Mouse (Mus musculus) cerebellum, adult (tissue): ENCODE measurements around the gene Irs2.

Experiments
- ATAC-seq: cut with Nextera tagmentation; 2 replicates; pipeline ENCODE4 v1.9.2; 2017; ENCODE audit warnings: mild to moderate bottlenecking, moderate library complexity, mixed read lengths; ENCODE audit not compliant: insufficient number of reproducible peaks, low FRiP score, low TSS enrichment

The Irs2 gene

GRCm38 (mm10) chr8:11008379-11008775, at the start of gene Irs2:
Gene Irs2 (minus strand): TSS chr8:11008458.
- peak; percentile 2; the same call in 1 of the 2 replicates for ATAC-seq

GRCm38 (mm10) chr8:11056665-11057064, 48.4 kb upstream of the Irs2 start:
- no peak for ATAC-seq

GRCm38 (mm10) chr8:11056175-11056563, 47.9 kb upstream of the Irs2 start:
- no peak for ATAC-seq

GRCm38 (mm10) chr8:11055557-11056174, 47.4 kb upstream of the Irs2 start:
- no peak for ATAC-seq

- ATAC-seq, result no peak
These were observed 41.6 kb upstream of the Irs2 start for GRCm38 (mm10) chr8:11049835-11050234.

GRCm38 (mm10) chr8:11047812-11048211, 39.6 kb upstream of the Irs2 start:
- ATAC-seq, result no peak

DNA sequence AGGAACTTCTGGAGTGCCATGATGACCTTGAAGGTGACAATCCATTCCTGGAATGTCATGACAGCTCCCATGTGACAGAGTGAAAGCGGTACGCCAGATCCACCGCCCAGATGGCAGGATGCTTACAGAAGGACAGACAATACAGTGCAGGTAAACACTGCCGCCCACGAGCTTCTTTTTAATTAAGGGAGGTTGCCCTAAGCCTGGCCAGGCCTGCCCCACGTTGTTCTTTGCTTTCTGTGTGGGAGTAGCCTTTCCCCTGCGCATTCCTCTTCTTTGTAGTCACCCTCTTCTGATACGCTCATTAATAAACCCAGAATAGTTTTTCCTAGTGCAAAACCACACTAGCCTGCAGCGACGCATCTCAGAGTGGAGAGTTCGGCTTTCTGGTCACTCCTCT, 36.4 kb upstream of the Irs2 start:
- no peak for ATAC-seq

- ATAC-seq, result no peak
These were observed 35.3 kb upstream of the Irs2 start for GRCm38 (mm10) chr8:11043591-11043990.

DNA sequence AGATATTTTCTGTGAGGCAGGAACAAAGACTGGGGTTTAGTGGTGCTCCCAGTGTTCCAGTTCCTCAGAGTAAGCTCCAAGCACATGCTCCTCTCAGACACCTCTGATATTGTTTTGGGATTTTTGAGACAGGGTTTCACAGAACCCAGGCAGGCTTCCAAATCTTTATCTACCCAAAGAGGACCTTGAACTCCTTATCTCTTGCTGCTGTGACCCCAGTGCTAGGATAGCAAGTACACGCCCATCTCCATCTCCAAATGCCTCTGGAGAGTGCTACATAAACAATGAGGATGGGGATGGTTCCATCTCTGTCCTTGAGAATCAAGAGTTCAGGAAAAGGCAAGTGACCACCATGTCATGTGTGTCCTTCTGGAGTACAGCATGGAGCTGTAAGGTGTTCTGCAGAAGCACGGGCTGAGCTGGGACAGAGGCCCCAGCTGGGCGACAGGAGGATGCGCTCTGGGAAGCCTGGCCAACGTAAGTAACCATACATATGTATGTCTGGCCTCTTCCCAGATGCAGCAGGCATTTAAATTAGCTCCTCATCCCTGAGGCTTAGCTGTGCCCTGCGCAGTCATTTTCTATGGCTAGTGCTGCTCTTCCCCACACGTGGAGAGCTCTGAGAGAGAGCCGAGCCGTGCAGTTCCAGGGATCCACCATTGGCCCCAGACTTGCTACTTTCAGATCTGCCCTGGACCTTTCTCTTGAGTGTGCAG, 34.8 kb upstream of the Irs2 start:
- no peak for ATAC-seq

- no peak for ATAC-seq
These were observed 31.8 kb upstream of the Irs2 start for GRCm38 (mm10) chr8:11040088-11040487.

DNA sequence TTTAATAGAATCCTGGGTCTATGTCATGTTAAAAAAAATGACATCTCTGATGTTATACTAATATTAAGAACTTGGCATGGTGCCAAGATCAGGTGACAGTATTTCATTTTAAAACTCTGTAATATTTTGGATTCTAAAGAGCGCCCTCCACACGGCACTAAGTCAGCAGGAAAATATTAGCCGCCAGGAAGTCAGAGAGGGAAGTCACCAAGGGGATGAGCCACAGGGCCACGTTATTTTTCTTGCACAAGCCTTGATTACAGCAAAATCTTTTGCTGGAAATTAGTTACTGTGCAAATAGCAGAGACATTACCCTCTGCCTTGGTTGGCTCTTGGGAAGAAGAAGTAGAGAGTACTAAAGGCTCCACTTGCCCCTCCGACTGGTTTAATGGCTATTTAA, 30.5 kb upstream of the Irs2 start:
- ATAC-seq, result no peak

GRCm38 (mm10) chr8:11038367-11038766, 30.1 kb upstream of the Irs2 start:
- ATAC-seq, result no peak

DNA sequence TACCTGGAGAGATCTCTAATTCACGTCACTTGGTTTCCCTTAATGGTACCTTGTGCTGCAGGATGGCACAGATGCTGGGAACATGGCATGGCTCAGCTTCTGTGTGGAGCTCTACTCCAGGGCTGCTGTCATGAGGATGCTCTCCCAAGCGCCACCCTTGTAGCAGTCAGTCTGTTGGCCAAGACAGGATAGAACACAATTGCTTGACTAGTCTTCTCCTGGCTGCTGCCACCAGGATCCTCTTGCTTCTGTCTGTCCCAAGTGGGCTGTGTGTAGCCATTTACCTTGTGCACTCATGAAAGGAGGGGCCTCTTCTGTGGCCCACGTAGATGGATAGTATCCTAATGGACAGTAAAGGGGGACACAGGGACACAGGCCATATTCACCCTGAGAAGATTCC, 28.5 kb upstream of the Irs2 start:
- no peak for ATAC-seq

- no peak for ATAC-seq
These were observed 27.6 kb upstream of the Irs2 start for GRCm38 (mm10) chr8:11035628-11036416.

DNA sequence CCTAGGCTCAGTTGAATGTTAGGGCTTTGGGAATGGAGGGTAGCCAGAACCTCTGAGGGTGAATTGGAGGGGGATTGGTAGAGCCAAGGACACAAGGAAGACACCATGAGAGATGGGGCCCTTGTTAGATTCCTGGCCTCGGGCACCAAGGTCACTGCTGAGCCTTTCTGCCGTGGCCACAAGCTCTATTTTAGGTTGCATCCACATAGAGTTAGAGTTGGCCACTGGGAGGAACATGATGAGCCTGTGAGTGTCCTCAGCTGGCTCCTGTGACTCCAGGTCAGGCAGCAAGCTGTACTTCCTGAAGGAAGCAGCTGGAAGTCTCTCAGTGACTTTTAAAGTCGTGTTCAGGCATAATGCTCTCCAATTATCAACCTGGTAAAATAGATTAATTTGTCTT, 16.6 kb upstream of the Irs2 start:
- no peak for ATAC-seq

GRCm38 (mm10) chr8:11020949-11021572, 12.8 kb upstream of the Irs2 start:
- ATAC-seq, result no peak

DNA sequence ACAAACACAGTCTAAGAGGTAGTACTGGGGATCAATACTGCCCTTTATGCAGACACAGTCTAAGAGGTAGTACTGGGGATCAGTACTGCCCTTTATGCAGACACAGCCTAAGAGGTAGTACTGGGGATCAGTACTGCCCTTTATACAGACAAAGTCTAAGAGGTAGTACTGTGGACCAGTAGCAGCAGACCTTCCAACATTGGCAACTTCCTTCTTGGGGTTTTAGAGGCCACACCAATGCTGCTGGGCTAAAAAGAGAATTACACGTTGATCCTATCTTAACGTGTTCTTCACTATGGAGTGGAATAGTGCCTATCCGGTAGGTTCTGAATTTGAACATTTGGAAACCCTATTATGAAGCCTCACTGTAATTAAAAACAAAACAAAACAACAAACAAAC, 7.4 kb upstream of the Irs2 start:
- no peak for ATAC-seq

GRCm38 (mm10) chr8:11013258-11013657, 5.0 kb upstream of the Irs2 start:
- no peak for ATAC-seq

DNA sequence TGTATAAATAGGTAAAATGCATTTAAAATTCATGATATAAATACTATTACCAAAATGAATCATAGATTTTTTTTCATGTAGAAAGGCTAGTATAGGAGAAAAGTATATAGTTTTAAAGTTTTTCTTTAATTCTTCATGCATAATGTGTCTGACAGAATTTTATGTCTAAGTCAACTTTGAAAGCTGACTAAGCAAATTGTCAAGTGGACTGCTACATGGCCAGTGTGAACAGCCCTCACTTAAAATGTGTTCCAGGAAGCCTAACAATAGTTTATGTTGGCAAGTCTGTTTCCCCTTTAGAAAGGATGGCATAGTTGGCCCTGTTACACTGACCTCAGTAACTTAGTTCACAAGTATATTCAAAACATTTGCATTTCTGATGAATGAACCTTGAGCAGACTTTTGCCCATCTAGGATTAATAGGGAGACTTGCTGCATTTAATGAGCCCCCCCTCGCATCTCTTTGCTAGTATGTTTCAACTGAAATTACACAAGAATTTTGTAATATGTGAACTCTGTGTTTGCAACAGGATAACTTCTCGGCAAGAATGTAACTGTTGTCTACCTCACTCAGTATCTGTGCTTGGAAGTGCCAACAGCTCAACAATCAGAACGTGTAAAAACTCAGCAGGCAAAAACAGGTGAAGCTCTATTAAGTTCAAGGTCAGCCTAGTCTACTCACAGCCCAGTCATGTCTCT, 3.7 kb upstream of the Irs2 start:
- no peak for ATAC-seq

- ATAC-seq, result no peak
These were observed 2.8 kb upstream of the Irs2 start for GRCm38 (mm10) chr8:11010913-11011605.
